Mouse (Mus musculus) heart, postnatal 4 days (tissue): ENCODE measurements around the gene Kars. TPM values are rescaled to one million over a fixed set of nuclear protein-coding genes. Genes with fewer than 3 reads are reported as not detected.

ENCODE experiments used
- DNase-seq: peaks from one replicate; pipeline ENCODE4 v3.0.0; 2021
- total RNA-seq, 2 experiments: library from RNA; stranded (reverse); gene quantifications; 2 replicates each; pipeline ENCODE4 v1.2.3; 2021

The Kars gene
- total RNA-seq, 2 experiments from 2014 or later = 100 to 105 TPM

- DNase-seq = peak; percentile 20
These were observed 33.0 kb downstream of the Kars start for GRCm38 (mm10) chr8:111978147-111978546.

GRCm38 (mm10) chr8:111976326-111976725, 34.8 kb downstream of the Kars start:
- DNase-seq = no peak

GRCm38 (mm10) chr8:111975706-111976105, 35.4 kb downstream of the Kars start:
- no peak for DNase-seq

- no peak for DNase-seq
These were observed 37.0 kb downstream of the Kars start for GRCm38 (mm10) chr8:111974138-111974537.

- DNase-seq = no peak
These were observed 42.1 kb downstream of the Kars start for GRCm38 (mm10) chr8:111968991-111969390.

GRCm38 (mm10) chr8:111968541-111968940, 42.6 kb downstream of the Kars start:
- no peak for DNase-seq

- no peak for DNase-seq
These were observed 43.8 kb downstream of the Kars start for GRCm38 (mm10) chr8:111967246-111967870.

GRCm38 (mm10) chr8:111964849-111965561, 46.1 kb downstream of the Kars start:
- no peak for DNase-seq

GRCm38 (mm10) chr8:111964351-111964750, 46.8 kb downstream of the Kars start:
- no peak for DNase-seq

GRCm38 (mm10) chr8:111963546-111963945, 47.6 kb downstream of the Kars start:
- no peak for DNase-seq

GRCm38 (mm10) chr8:111963091-111963490, 48.0 kb downstream of the Kars start:
- peak; percentile 25 for DNase-seq

GRCm38 (mm10) chr8:111962589-111962988, 48.5 kb downstream of the Kars start:
- no peak for DNase-seq

GRCm38 (mm10) chr8:111961330-111961729, 49.8 kb downstream of the Kars start:
- no peak for DNase-seq

GRCm38 (mm10) chr8:111960591-111961321, 50.4 kb downstream of the Kars start:
- no peak for DNase-seq

GRCm38 (mm10) chr8:111957231-111957630, 53.9 kb downstream of the Kars start:
- DNase-seq = no peak

GRCm38 (mm10) chr8:111955879-111956278, 55.2 kb downstream of the Kars start:
- DNase-seq = no peak

- DNase-seq = no peak
These were observed 56.1 kb downstream of the Kars start for GRCm38 (mm10) chr8:111954844-111955594.

GRCm38 (mm10) chr8:111951936-111952335, 59.2 kb downstream of the Kars start:
- no peak for DNase-seq

- DNase-seq = no peak
These were observed 59.8 kb downstream of the Kars start for GRCm38 (mm10) chr8:111951317-111951716.

- no peak for DNase-seq
These were observed 60.3 kb downstream of the Kars start for GRCm38 (mm10) chr8:111950846-111951245.

- no peak for DNase-seq
These were observed 63.2 kb downstream of the Kars start for GRCm38 (mm10) chr8:111947954-111948353.

- DNase-seq = no peak
These were observed 64.0 kb downstream of the Kars start for GRCm38 (mm10) chr8:111947144-111947543.

- DNase-seq = no peak
These were observed 67.6 kb downstream of the Kars start for GRCm38 (mm10) chr8:111943544-111943943.
